Mouse (Mus musculus) heart, postnatal 0 days (tissue): ENCODE measurements around the gene Tnfrsf22. TPM values are rescaled to one million over a fixed set of nuclear protein-coding genes. Genes with fewer than 3 reads are reported as not detected.
"Not testable (repeated sequence)": the region's sequence is repeated elsewhere in the genome, so short reads cannot be mapped to it uniquely, and the experiment has no call there.

Source experiments
- ATAC-seq: fragments of 200-750 bp; cut with Nextera tagmentation; 2 replicates; pipeline ENCODE4 v1.8.0; 2017; ENCODE audit warnings: low read depth, moderate number of reproducible peaks, moderate library complexity; ENCODE audit not compliant: insufficient read depth
- DNase-seq: peaks from one replicate; pipeline ENCODE4 v3.0.0-alpha.2; 2016; ENCODE audit warnings: low spot score
- H3K27ac ChIP-seq: fragments of 300-500 bp; sonication (generic); 2 replicates; pipeline ENCODE4 v1.5.1; 2014; ENCODE audit warnings: low read depth, mild to moderate bottlenecking
- H3K27me3 ChIP-seq: fragments of 300-500 bp; sonication (generic); 2 replicates; pipeline ENCODE4 v1.6.1; 2014; ENCODE audit warnings: low read length, mixed read lengths; ENCODE audit not compliant: control insufficient read depth, insufficient read depth
- H3K36me3 ChIP-seq: fragments of 300-500 bp; sonication (generic); replicated peaks from 2 replicates; pipeline ENCODE4 v1.6.1; 2014; ENCODE audit warnings: low read length, mixed read lengths; ENCODE audit not compliant: control insufficient read depth, insufficient read depth
- H3K4me1 ChIP-seq: fragments of 300-500 bp; sonication (generic); 2 replicates; pipeline ENCODE4 v1.6.1; 2014; ENCODE audit warnings: antibody characterized with exemption; ENCODE audit not compliant: control insufficient read depth, insufficient read depth
- H3K4me2 ChIP-seq: fragments of 300-500 bp; sonication (generic); 2 replicates; pipeline ENCODE4 v1.6.1; 2014; ENCODE audit warnings: low read depth, mild to moderate bottlenecking, low read length, moderate library complexity
- H3K4me3 ChIP-seq: fragments of 300-500 bp; sonication (generic); 2 replicates; pipeline ENCODE4 v1.5.1; 2014; ENCODE audit warnings: low read depth, low read length
- H3K9ac ChIP-seq: fragments of 300-500 bp; sonication (generic); replicated peaks from 2 replicates; pipeline ENCODE4 v1.6.1; 2014; ENCODE audit warnings: low read depth, low read length, mixed read lengths
- H3K9me3 ChIP-seq: fragments of 300-500 bp; sonication (generic); replicated peaks from 2 replicates; pipeline ENCODE4 v1.6.1; 2016; ENCODE audit warnings: low read length; ENCODE audit not compliant: control insufficient read depth
- CTCF ChIP-seq: IDR thresholded peaks from 2 replicates; pipeline ENCODE4 v1.5.1; 2016; ENCODE audit warnings: antibody characterized with exemption, control low read depth, low read depth
- EP300 ChIP-seq: IDR thresholded peaks from 2 replicates; pipeline ENCODE4 v1.6.1; 2016; ENCODE audit warnings: antibody characterized with exemption, low read depth
- WGBS: fragments of 180-500 bp; shearing (Covaris S2); extraction: QIAGEN DNeasy Blood & Tissue Kit; methylation state at CpG from one replicate; pipeline ENCODE4 v1.1.7; 2014; 5-methylcytosine and 5-hydroxymethylcytosine counted together
- polyA plus RNA-seq: library from polyadenylated mRNA; unstranded; fragments of >200 nt; fragmentation: Nextera tagmentation; extraction: Ambion mirVana; gene quantifications from 2 replicates; pipeline ENCODE4 v1.2.1, GENCODE M21; 2015
- total RNA-seq: library from RNA; depleted of rRNA; stranded (reverse); fragments of >200 nt; gene quantifications from 2 replicates; pipeline ENCODE4 v1.2.3, GENCODE M21; 2014; ENCODE audit warnings: low replicate concordance

Gene Tnfrsf22
- total and polyA plus RNA-seq, 2 experiments from 2014 or later: 2.9 to 3.2 TPM

- Histone ChIP-seq H3K27ac (peak overlapping the region; percentile 26; the same call in 1 of the 2 replicates), H3K27me3 (no peaks in the 10 kb centered on the region), H3K4me3 (no peak overlapping the region), H3K9ac (no peak overlapping the region), H3K36me3 (peaks cover 75% of the 10 kb centered on the region), H3K4me1 (peaks cover 5% of the 10 kb centered on the region; the same call in 1 of the 2 replicates), H3K9me3 (no peaks in the 10 kb centered on the region), H3K4me2 (no peak overlapping the region)
- 68% methylated on average over 5 of the region's 5 CpGs for WGBS
- ATAC-seq (no peak), DNase-seq (no peak)
- TF ChIP-seq CTCF: no peak
- TF ChIP-seq EP300: no peak
Measured at GRCm38 (mm10) chr7:143691181-143691580, 41.7 kb upstream of the Tnfrsf22 start.

DNA sequence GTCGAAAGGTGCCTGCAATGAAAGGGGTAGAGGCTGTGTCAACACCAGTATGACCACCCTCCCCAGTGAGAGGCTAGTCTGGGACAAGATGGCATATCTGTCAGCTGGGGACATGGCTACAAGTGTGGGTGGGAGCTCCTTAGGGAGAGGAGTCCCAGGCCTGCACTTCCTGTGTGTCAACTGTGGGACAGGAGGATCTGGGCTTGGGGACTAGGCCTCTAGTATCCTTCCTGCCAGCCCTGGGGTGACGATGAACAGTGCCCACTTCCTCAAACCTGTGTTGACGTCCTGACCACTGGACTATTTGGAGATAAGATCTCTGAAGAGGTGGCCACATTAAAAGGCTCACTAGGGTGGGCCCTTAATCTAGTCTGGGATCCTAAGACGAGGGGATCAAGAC, 40.5 kb upstream of the Tnfrsf22 start:
- ATAC-seq (no peak), DNase-seq (no peak)
- no peaks in the 10 kb centered on the region for H3K27me3 ChIP-seq
- H3K4me3 ChIP-seq: no peak overlapping the region
- 66% methylated on average over 4 of the region's 4 CpGs for WGBS
- no peak overlapping the region for H3K9ac ChIP-seq
- H3K4me2 ChIP-seq: no peak overlapping the region
- no peak overlapping the region for H3K27ac ChIP-seq
- TF ChIP-seq CTCF: no peak
- no peak for TF ChIP-seq EP300
- H3K36me3 ChIP-seq: peaks cover 64% of the 10 kb centered on the region
- no peaks in the 10 kb centered on the region for H3K9me3 ChIP-seq
- H3K4me1 ChIP-seq: peaks cover 5% of the 10 kb centered on the region; the same call in 1 of the 2 replicates

DNA sequence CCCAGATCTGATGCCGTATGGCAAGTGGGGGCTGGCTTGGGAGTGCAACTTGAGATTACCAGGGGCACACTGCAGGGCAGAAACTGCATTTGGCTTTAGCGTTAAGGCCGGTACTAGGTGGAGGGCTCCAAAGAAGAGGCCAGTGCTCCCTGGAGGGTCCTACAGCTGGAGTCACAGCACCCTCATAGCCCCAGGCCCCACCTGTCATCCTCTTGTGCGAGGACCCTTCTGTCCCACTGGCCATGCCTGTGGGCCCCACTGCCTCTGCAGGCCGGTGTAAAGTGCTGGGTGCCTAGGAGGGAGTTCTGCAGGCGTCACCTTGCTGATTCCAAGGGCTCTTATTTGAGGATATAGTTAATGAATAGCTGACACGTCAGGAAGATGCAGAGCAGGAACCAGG, 40.0 kb upstream of the Tnfrsf22 start:
- Histone ChIP-seq H3K4me1 (peaks cover 5% of the 10 kb centered on the region; the same call in 1 of the 2 replicates), H3K27me3 (no peaks in the 10 kb centered on the region), H3K4me2 (no peak overlapping the region), H3K4me3 (no peak overlapping the region), H3K9me3 (no peaks in the 10 kb centered on the region), H3K9ac (no peak overlapping the region), H3K27ac (no peak overlapping the region), H3K36me3 (peaks cover 59% of the 10 kb centered on the region)
- 85% methylated on average over 7 of the region's 7 CpGs for WGBS
- ATAC-seq: no peak
- DNase-seq: no peak
- no peak for TF ChIP-seq CTCF
- TF ChIP-seq EP300: no peak

GRCm38 (mm10) chr7:143686676-143687075, 37.2 kb upstream of the Tnfrsf22 start:
- not testable (repeated sequence) for H3K27ac ChIP-seq, DNase-seq, H3K9me3 ChIP-seq, H3K27me3 ChIP-seq, H3K4me1 ChIP-seq, ATAC-seq, H3K4me2 ChIP-seq, H3K9ac ChIP-seq, H3K4me3 ChIP-seq
- 86% methylated on average over 3 of the region's 3 CpGs for WGBS
- H3K36me3 ChIP-seq: peaks cover 32% of the 10 kb centered on the region

DNA sequence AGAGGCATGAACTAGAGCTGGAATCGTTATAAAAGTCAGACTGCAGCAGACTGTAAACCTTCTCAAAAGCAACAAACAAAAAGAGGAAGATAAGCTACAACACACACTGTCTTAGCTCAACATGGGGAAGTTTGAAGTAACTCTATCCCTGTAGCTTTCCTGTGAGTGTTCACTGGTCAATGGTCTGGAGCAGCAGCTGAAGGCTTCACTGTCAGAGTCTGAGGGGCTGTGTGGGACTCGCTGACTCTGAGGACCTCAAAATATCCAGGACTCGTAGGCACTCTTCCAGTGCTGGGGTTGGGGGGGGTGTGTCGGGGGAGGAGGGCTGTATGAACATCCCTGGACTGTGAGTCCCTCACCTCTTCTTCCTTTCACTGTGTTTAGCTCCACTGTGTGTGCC, 36.7 kb upstream of the Tnfrsf22 start:
- not testable (repeated sequence) for H3K27me3 ChIP-seq, H3K9ac ChIP-seq, ATAC-seq, H3K4me1 ChIP-seq, DNase-seq, H3K27ac ChIP-seq, H3K9me3 ChIP-seq, H3K4me3 ChIP-seq, H3K4me2 ChIP-seq
- H3K36me3 ChIP-seq: peaks cover 27% of the 10 kb centered on the region
- WGBS: 36% methylated on average over 4 of the region's 4 CpGs

GRCm38 (mm10) chr7:143685359-143686067, 36.1 kb upstream of the Tnfrsf22 start, which contains the start of gene Tnfrsf23:
Gene Tnfrsf23 (minus strand): TSS chr7:143685872.
- Histone ChIP-seq H3K27me3 (no peaks in the 10 kb centered on the region), H3K9ac (no peak within 1 kb of the TSS; the same call in 1 of the 2 replicates), H3K4me3 (peak within 1 kb of the TSS; percentile 61), H3K27ac (0 out of 2 replicates have a peak within 1 kb of the TSS, but pooled peaks have one; percentile 11), H3K4me2 (peak within 1 kb of the TSS; percentile 92), H3K4me1 (no peaks in the 10 kb centered on the region), H3K36me3 (peaks cover 27% of the 10 kb centered on the region), H3K9me3 (no peaks in the 10 kb centered on the region)
- TF ChIP-seq EP300 (no peak), CTCF (no peak)
- peak; percentile 95 for ATAC-seq
- WGBS: under 1% methylated on average over 35 of the region's 35 CpGs
- DNase-seq: peak; percentile 88

- not testable (repeated sequence) for ATAC-seq, H3K27ac ChIP-seq, H3K9me3 ChIP-seq, H3K4me1 ChIP-seq, H3K9ac ChIP-seq, H3K27me3 ChIP-seq, H3K4me2 ChIP-seq, H3K4me3 ChIP-seq, DNase-seq
- peaks cover 20% of the 10 kb centered on the region for H3K36me3 ChIP-seq
- WGBS: 91% methylated on average over 1 of the region's 2 CpGs
Measured at GRCm38 (mm10) chr7:143684569-143684968, 35.1 kb upstream of the Tnfrsf22 start.
